Mouse (Mus musculus): ENCODE measurements at regions not wholly inside any gene's neighbourhood (a gene's known extent, or its start where the extent isn't known, plus 50 kb on each side); places are given as distances from the start of the nearest gene placed in this dataset.
A peak's percentile ranks its signal among the peaks of the same experiment; 100 is the strongest.

DNA sequence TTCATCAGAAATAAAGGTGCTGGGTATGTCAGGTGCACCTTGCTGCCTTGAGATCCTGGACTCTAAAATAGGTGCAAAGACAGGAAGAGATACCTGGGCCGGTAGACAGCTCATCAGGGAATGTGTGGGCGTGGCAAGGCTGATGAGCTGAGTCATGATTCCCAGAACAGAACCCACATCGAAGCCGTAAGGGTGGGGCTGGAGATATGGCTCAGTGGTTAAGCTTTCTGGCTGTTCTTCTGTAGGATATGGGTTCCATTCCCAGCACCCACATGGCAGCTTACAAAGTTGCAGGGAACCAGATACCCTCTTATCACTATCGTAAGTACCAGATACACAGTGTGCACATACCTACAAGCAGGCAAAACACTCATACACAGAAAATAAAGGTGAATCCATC, 219.6 kb downstream of the Lpin1 start:
- 77% methylated on average over 5 of the region's 5 CpGs for WGBS
- TF ChIP-seq POLR2A (IDR thresholded peaks at IDR 0.05; ENCODE audit: low read depth, low read length) = no peak
- TF ChIP-seq CTCF (conservative IDR thresholded peaks at IDR 0.05; ENCODE audit: insufficient read depth, insufficient read length, low read depth, low read length) = no peak
- no peak for DNase-seq
- Histone ChIP-seq H3K36me3 (ENCODE audit: control insufficient read depth, insufficient read depth, low read length) (no peaks in the 10 kb centered on the region), H3K4me1 (ENCODE audit: control insufficient read depth, insufficient read depth, low read length) (no peaks in the 10 kb centered on the region), H3K4me3 (ENCODE audit: insufficient read depth, low read depth, low read length) (no peak overlapping the region), H3K27me3 (replicated peaks; ENCODE audit: control insufficient read depth, insufficient read depth, low read length) (no peaks in the 10 kb centered on the region), H3K27ac (ENCODE audit: insufficient read depth, low read depth, low read length) (no peak overlapping the region)

DNA sequence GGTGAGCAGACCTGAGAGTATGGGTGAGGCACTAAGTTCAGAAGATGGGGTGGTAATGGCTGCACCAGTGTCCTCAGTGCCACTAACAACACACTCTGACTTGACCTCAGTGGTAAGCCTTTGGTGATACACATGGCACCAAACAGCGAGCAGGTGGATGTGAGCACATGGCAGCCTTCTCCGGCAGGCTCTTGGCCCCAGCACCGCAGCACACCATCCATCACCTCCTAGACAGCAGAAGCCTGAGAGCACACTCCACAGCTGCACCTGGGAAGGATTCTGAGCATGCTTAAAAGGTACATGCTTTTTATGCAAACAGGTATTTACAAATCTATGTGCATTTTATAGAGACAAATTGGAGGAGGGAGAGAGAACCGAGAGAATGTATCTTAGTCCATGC, 223.7 kb downstream of the Lpin1 start:
- DNase-seq = no peak
- H3K27ac ChIP-seq (ENCODE audit: insufficient read depth, low read depth, low read length) = no peak overlapping the region
- TF ChIP-seq CTCF (conservative IDR thresholded peaks at IDR 0.05; ENCODE audit: insufficient read depth, insufficient read length, low read depth, low read length) (no peak), POLR2A (IDR thresholded peaks at IDR 0.05; ENCODE audit: low read depth, low read length) (no peak)
- no peak overlapping the region for H3K4me3 ChIP-seq (ENCODE audit: insufficient read depth, low read depth, low read length)
- WGBS = 86% methylated on average over 4 of the region's 4 CpGs
- no peaks in the 10 kb centered on the region for H3K36me3 ChIP-seq (ENCODE audit: control insufficient read depth, insufficient read depth, low read length)
- H3K27me3 ChIP-seq (replicated peaks; ENCODE audit: control insufficient read depth, insufficient read depth, low read length) = no peaks in the 10 kb centered on the region
- H3K4me1 ChIP-seq (ENCODE audit: control insufficient read depth, insufficient read depth, low read length) = no peaks in the 10 kb centered on the region

DNA sequence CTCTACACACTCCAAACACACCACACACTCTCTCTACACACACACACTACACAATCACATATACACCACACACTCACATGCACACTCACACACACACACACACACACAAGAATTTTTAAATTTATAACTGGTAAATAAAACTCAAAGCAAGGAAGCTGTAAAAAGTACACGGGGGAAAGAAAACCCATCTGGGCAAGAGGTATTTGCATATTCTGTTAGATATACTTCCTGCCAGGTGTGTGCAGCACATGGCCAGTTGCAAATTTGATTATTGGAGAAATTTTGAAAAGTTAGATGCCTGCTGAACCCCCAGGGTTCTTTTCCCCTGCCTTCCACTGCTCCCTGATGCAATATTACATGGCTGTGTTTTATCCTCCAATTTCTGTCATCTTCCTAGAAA, 226.4 kb downstream of the Lpin1 start:
- Histone ChIP-seq H3K4me3 (ENCODE audit: insufficient read depth, low read depth, low read length) (no peak overlapping the region), H3K27ac (ENCODE audit: insufficient read depth, low read depth, low read length) (no peak overlapping the region), H3K36me3 (ENCODE audit: control insufficient read depth, insufficient read depth, low read length) (no peaks in the 10 kb centered on the region), H3K27me3 (replicated peaks; ENCODE audit: control insufficient read depth, insufficient read depth, low read length) (no peaks in the 10 kb centered on the region), H3K4me1 (ENCODE audit: control insufficient read depth, insufficient read depth, low read length) (no peaks in the 10 kb centered on the region)
- no peak for TF ChIP-seq POLR2A (IDR thresholded peaks at IDR 0.05; ENCODE audit: low read depth, low read length)
- no peak for TF ChIP-seq CTCF (conservative IDR thresholded peaks at IDR 0.05; ENCODE audit: insufficient read depth, insufficient read length, low read depth, low read length)
- no peak for DNase-seq
- 57% methylated on average over 1 of the region's 1 CpGs for WGBS

DNA sequence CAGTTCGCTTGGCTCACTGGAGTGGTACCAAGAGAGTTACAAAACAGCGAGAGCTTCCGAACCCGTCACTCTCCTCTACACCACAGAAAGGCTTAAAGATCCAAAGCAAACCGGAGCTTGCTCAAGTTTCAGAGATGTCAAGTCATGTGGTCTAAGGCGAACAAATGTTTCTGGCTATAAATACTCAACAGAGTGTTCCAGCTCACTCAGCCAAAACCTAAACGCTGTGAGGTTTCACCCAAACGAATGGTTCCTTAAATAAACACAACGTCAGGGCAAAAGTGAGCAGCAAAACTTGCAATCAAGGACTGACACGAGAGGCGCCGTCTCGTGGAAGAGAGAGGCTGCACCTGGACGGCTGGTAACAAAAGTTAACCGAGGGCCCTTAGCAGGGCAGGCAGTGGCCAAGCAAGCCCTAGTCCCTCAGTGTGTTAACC, 227.2 kb downstream of the Lpin1 start:
- peak; percentile 6 for DNase-seq
- Histone ChIP-seq H3K36me3 (ENCODE audit: control insufficient read depth, insufficient read depth, low read length) (no peaks in the 10 kb centered on the region), H3K4me3 (ENCODE audit: insufficient read depth, low read depth, low read length) (no peak overlapping the region), H3K27me3 (replicated peaks; ENCODE audit: control insufficient read depth, insufficient read depth, low read length) (no peaks in the 10 kb centered on the region), H3K4me1 (ENCODE audit: control insufficient read depth, insufficient read depth, low read length) (no peaks in the 10 kb centered on the region), H3K27ac (ENCODE audit: insufficient read depth, low read depth, low read length) (no peak overlapping the region)
- TF ChIP-seq POLR2A (IDR thresholded peaks at IDR 0.05; ENCODE audit: low read depth, low read length) = no peak
- no peak for TF ChIP-seq CTCF (conservative IDR thresholded peaks at IDR 0.05; ENCODE audit: insufficient read depth, insufficient read length, low read depth, low read length)
- WGBS = 26% methylated on average over 15 of the region's 15 CpGs

DNA sequence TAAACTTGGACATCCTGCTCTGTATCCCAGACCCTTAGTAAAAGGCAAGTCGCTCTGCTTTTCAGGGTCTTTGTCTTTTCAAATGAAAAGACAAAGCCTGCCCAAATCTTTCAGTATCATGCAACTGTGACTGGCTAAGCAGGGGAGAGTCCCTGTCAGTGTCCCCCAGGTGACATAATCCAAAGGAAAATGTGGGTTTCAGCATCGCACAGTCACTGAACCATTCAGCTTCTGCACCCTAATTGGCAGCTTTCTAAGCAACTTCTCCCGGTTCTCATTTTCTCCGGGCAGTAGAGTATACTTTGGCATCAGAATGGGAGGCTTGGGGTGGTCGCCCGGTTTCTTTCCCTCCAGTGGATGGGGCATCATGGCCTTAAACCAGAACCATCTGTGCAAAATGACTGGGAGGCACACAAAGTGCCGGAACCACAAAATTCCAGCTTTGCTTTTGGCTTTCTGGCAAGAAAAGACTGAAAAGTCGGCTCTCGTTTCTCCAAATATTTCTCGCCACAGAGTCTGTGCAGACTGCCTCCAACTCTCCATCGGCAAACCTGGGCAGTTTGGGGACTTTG, 228.3 kb downstream of the Lpin1 start:
- Histone ChIP-seq H3K27me3 (replicated peaks; ENCODE audit: control insufficient read depth, insufficient read depth, low read length) (no peaks in the 10 kb centered on the region), H3K27ac (ENCODE audit: insufficient read depth, low read depth, low read length) (no peak overlapping the region), H3K36me3 (ENCODE audit: control insufficient read depth, insufficient read depth, low read length) (no peaks in the 10 kb centered on the region), H3K4me1 (ENCODE audit: control insufficient read depth, insufficient read depth, low read length) (no peaks in the 10 kb centered on the region), H3K4me3 (ENCODE audit: insufficient read depth, low read depth, low read length) (no peak overlapping the region)
- WGBS = 85% methylated on average over 11 of the region's 11 CpGs
- DNase-seq = no peak
- no peak for TF ChIP-seq CTCF (conservative IDR thresholded peaks at IDR 0.05; ENCODE audit: insufficient read depth, insufficient read length, low read depth, low read length)
- TF ChIP-seq POLR2A (IDR thresholded peaks at IDR 0.05; ENCODE audit: low read depth, low read length) = no peak

DNA sequence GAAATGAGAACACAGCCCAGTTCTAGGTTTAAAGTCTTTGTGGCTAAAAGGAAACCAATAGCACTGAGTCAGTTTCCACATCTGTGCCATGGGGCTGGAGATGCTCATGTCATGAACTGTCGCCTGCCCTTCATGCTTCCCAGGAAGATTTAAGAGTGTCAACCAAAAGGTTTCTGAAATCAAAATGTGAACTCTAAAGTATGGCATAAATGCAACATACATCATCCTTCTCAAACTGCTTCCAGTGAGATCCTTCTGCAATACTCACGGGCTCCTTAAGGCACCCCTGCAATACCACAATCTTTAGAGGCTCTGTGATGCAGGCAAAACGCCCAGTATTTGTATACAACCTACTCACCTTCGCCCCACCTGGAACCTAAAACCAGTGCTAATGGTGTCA, 229.7 kb downstream of the Lpin1 start:
- no peaks in the 10 kb centered on the region for H3K4me1 ChIP-seq (ENCODE audit: control insufficient read depth, insufficient read depth, low read length)
- WGBS = 65% methylated on average over 4 of the region's 4 CpGs
- no peak for DNase-seq

DNA sequence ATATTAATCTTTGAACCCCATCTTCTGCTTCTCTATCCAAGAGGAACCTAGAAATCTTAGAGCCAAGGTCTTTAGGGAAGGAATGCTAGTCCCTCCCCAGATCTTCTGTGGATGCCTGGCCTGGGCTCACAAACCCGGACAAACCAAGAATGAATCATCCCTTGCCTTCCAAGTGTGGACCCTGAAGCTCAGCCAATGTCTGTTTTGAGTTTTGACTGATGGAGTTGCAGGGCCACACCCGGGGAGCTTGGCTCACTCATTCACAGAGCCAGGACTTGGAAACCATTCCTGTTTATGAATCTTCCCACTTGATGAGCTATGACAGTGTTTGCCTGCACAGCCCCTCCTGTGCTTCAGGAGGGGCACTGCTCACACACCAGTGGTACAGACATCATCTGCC, 230.4 kb downstream of the Lpin1 start:
- Histone ChIP-seq H3K4me3 (ENCODE audit: insufficient read depth, low read depth, low read length) (no peak overlapping the region), H3K36me3 (ENCODE audit: control insufficient read depth, insufficient read depth, low read length) (no peaks in the 10 kb centered on the region), H3K27ac (ENCODE audit: insufficient read depth, low read depth, low read length) (no peak overlapping the region), H3K4me1 (ENCODE audit: control insufficient read depth, insufficient read depth, low read length) (no peaks in the 10 kb centered on the region), H3K27me3 (replicated peaks; ENCODE audit: control insufficient read depth, insufficient read depth, low read length) (no peaks in the 10 kb centered on the region)
- WGBS = 71% methylated on average over 2 of the region's 2 CpGs
- TF ChIP-seq POLR2A (IDR thresholded peaks at IDR 0.05; ENCODE audit: low read depth, low read length) (no peak), CTCF (conservative IDR thresholded peaks at IDR 0.05; ENCODE audit: insufficient read depth, insufficient read length, low read depth, low read length) (no peak)
- DNase-seq = no peak

More for the DNA sequence above, 229.7 kb downstream of the Lpin1 start:
- Histone ChIP-seq H3K4me3 (ENCODE audit: insufficient read depth, low read depth, low read length) (no peak overlapping the region), H3K36me3 (ENCODE audit: control insufficient read depth, insufficient read depth, low read length) (no peaks in the 10 kb centered on the region), H3K27ac (ENCODE audit: insufficient read depth, low read depth, low read length) (no peak overlapping the region), H3K27me3 (replicated peaks; ENCODE audit: control insufficient read depth, insufficient read depth, low read length) (no peaks in the 10 kb centered on the region)
- TF ChIP-seq CTCF (conservative IDR thresholded peaks at IDR 0.05; ENCODE audit: insufficient read depth, insufficient read length, low read depth, low read length) (no peak), POLR2A (IDR thresholded peaks at IDR 0.05; ENCODE audit: low read depth, low read length) (no peak)

All from kidney, adult 2 months (tissue).